Mouse (Mus musculus) CD4-positive, CD25-positive, alpha-beta regulatory T cell, adult 2 months (primary cell): ENCODE results near the gene Plxna2.

Experiments used
- DNase-seq: peaks from one replicate; pipeline ENCODE4 v3.0.0-alpha.2; 2012; ENCODE audit warnings: low read depth, low spot score

Gene Plxna2

GRCm38 (mm10) chr1:194622677-194623076, 4.7 kb downstream of the Plxna2 start:
- no peak for DNase-seq

DNA sequence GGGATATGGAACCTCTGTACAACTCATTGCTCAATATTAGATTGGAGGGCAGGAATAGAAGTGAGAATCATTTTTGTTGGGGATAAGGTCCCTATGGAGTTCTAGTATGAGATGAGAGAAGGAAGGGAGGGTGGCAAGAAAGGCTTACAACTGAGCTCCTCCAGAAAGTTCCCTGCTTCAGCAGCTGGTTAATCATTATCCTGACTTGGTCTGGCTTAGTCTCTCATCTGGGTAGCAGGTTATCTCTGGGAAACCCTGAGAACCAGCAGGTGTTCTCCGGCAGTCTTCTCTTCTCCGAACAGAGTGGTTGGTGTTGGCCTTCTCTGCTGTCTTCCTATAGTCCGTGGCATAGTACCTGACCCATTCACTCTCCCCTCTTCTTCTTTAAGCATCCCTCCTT, 5.6 kb downstream of the Plxna2 start:
- DNase-seq = no peak

GRCm38 (mm10) chr1:194624411-194624810, 6.4 kb downstream of the Plxna2 start:
- no peak for DNase-seq

- no peak for DNase-seq
Observed at GRCm38 (mm10) chr1:194624973-194625372, 7.0 kb downstream of the Plxna2 start.

GRCm38 (mm10) chr1:194626109-194626508, 8.1 kb downstream of the Plxna2 start:
- DNase-seq = no peak

- no peak for DNase-seq
Observed at GRCm38 (mm10) chr1:194627286-194627685, 9.3 kb downstream of the Plxna2 start.

DNA sequence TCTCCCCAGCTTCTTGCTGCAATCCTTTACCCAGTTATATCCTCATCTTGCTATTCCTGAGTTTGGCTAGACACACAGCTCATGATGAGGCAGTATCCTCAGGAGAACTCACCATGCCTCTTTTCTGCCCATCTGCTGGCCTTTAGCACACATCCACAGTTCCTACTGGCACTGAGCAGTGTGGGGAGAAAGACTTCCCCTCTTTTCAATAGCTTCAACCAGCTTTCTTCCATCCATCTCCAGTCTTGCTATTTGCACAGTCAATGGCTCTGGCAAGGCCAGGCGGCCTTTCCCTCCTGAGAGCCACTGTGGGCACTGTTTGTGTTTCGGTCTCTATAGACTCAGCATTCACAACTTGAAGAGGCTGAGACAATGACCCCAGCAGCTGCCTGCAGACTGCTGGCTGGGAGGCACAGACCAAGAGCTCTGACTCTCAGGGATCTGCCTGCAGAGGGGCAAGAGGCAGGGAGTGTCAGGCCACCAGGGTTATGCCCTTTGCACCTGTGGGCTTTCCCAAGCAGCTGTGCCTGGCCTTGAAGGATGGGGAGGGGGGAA, 11.2 kb downstream of the Plxna2 start:
- DNase-seq = no peak

GRCm38 (mm10) chr1:194630498-194631056, 12.6 kb downstream of the Plxna2 start:
- no peak for DNase-seq

- DNase-seq = no peak
Observed at GRCm38 (mm10) chr1:194631574-194631973, 13.6 kb downstream of the Plxna2 start.

- no peak for DNase-seq
Observed at GRCm38 (mm10) chr1:194632029-194632428, 14.0 kb downstream of the Plxna2 start.

DNA sequence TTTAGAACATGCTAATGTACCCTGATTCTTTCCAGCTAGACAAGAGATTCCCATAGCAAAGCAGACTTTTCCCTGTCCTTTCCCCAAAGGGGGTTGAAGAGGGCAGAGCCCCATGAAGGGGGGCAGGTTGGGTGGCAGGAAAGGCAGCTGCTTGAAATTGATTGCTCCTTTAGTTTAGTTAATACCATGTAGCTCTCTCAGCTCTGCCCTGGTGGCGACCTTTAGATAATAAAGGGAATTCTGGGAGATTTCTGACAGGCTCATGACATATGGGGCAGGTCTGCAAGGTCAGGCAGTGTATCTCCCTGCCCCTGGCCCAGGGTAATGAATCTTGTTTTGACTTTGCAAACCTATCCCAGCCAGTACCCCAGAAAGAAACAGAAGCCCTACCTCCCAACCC, 17.4 kb downstream of the Plxna2 start:
- DNase-seq = no peak

- DNase-seq = no peak
Observed at GRCm38 (mm10) chr1:194635942-194636341, 17.9 kb downstream of the Plxna2 start.

DNA sequence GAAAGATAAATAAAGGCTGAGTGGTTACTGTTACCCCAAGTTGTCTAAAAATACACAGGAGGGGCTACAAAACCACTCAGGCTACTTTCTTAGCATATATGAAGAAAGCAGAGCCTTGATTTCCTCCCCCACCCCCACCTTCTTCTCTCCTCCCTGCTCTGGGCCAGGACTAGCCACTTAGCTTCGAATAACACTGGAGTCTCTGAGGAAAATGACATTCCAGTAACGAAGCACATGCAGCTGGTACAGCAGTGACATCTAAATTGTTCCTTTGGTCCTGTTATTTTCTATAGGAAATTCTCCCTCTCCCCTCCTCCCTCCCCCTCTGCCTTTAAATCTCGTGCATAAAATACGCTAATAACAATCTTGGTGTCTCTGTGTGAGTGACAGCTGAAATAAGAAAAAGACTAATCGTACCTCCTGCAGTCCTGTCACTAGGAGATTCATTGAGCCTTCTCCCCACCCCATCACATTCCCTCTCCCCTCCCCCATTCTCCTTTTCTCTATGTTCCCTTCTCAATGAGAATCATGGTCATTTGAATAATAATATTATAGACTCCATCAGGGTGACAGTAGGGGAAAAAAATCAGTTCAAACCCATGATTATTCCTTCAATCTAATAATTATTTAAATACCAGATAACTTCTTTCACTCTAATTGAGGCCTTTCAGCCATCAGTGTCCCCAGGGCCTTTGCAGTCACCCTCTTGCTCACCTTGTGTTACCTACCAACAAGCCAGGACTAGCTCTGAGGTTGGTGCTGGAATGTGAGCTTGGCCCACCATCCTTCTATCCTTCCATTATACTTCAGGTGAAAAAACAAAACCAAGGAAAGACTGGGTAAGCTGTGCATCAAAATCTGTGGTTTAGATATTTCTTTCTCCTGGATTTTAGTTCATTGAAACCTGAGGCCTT, 19.6 kb downstream of the Plxna2 start:
- no peak for DNase-seq

GRCm38 (mm10) chr1:194641601-194642301, 23.7 kb downstream of the Plxna2 start:
- no peak for DNase-seq

GRCm38 (mm10) chr1:194642302-194642787, 24.3 kb downstream of the Plxna2 start:
- no peak for DNase-seq

DNA sequence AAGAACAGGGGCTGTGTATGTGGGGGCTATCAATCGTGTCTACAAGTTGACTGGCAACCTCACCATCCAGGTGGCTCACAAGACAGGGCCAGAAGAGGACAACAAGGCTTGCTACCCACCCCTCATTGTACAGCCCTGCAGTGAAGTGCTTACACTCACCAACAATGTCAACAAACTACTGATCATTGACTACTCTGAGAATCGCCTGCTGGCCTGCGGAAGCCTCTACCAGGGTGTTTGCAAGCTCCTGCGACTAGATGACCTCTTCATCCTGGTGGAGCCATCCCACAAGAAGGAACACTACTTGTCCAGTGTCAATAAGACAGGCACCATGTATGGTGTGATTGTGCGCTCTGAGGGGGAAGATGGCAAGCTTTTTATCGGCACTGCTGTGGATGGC, 25.9 kb downstream of the Plxna2 start:
- no peak for DNase-seq

- DNase-seq = no peak
Observed at GRCm38 (mm10) chr1:194645898-194646297, 27.9 kb downstream of the Plxna2 start.

- no peak for DNase-seq
Observed at GRCm38 (mm10) chr1:194650076-194650475, 32.1 kb downstream of the Plxna2 start.

DNA sequence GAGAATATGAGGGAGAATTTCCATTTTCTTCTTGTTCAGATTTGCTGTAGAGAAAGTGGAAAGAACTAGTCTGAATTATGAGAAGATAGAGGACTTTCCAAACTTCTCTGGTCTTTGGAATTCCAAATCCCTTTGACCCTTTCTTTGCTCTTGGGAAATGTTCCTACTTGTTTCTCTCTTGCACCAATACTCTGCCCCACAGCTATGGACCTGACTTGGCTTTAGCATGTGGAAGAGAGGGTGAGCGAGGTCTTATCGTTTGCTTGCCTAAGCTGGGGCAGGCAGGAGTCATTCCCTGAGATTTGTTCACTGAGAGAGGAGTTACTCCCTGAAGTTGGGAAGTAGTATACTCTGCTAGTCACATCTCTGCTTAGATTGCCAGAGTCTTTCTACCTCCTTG, 32.5 kb downstream of the Plxna2 start:
- DNase-seq = no peak

DNA sequence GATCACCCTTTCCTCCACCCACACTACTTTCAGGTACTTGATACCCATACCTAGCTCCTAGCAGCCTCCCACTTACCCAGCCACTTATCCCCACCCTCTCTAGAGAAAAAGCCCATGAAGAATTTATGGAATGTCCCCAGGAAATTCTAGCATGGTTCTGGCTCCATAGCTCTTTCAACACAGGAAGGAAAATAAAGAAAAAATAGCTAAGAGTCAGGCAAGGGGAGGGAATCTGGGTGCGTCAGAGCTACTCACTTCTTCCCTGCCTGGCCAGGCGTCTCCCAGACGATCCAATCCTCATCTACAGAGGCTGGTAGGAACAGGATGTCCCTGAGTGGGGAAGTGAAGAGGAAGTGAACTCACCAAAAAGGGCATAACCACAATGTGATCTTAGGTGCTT, 34.0 kb downstream of the Plxna2 start:
- no peak for DNase-seq

DNA sequence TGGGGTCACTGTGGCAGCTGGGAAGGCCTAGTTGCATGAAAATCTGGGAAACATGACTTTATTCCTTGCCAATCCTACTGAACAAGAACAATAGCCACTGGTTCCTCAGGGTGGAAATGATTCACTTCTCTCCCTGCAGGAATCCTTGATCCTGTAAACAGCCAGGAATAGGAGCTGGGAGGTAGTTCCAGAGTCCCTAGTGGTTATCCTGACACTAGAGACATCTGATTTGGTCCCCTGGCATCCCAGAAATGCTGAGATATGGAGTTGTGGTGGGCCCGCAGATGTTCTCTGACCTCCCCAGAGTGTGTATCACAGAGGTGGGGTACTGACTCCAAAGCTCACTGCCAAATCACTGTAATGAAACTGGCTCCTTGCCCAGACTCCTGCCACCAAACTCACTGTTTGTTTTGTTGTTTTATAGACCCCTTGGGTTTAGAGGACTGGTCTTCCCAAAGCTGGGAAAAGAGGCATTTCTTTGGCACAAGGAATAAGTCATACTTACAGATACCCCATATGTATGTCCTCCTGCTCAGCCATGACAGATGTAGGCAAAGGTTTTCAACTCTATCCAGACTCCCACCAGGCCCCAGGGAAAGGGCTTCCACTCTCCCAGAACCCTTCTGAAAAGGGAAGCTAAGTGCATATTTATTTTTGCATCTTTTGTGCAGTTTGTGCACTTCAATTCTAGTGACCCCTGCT, 40.6 kb downstream of the Plxna2 start:
- DNase-seq = no peak
